Mouse (Mus musculus) embryonic facial prominence, embryonic 14.5 days (tissue): ENCODE results near the gene Ang6. TPM values are rescaled to one million over a fixed set of nuclear protein-coding genes. Genes with fewer than 3 reads are reported as not detected.
"Not testable (repeated sequence)": the region's sequence is repeated elsewhere in the genome, so short reads cannot be mapped to it uniquely, and the experiment has no call there.

Experiments used
- ATAC-seq: fragments of 200-750 bp; cut with Nextera tagmentation; 2 replicates; pipeline ENCODE4 v1.8.0; 2017; ENCODE audit warnings: low read depth, moderate number of reproducible peaks, moderate TSS enrichment
- DNase-seq: peaks from one replicate; pipeline ENCODE4 v3.0.0-alpha.2; 2015; ENCODE audit warnings: low spot score
- H3K27ac ChIP-seq: fragments of 300-500 bp; sonication (generic); replicated peaks from 2 replicates; pipeline ENCODE4 v1.5.1; 2014; ENCODE audit warnings: low read depth, mild to moderate bottlenecking, low read length, moderate library complexity
- H3K27me3 ChIP-seq: fragments of 300-500 bp; sonication (generic); replicated peaks from 2 replicates; pipeline ENCODE4 v1.6.1; 2014; ENCODE audit warnings: low read length; ENCODE audit not compliant: control insufficient read depth, insufficient read depth
- H3K36me3 ChIP-seq: fragments of 300-500 bp; sonication (generic); 2 replicates; pipeline ENCODE4 v1.6.1; 2014; ENCODE audit warnings: low read length, mixed read lengths; ENCODE audit not compliant: control insufficient read depth, insufficient read depth
- H3K4me1 ChIP-seq: fragments of 300-500 bp; sonication (generic); 2 replicates; pipeline ENCODE4 v1.6.1; 2014; ENCODE audit warnings: antibody characterized with exemption, low read length; ENCODE audit not compliant: control insufficient read depth, insufficient read depth
- H3K4me2 ChIP-seq: fragments of 300-500 bp; sonication (generic); 2 replicates; pipeline ENCODE4 v1.6.1; 2014; ENCODE audit warnings: low read depth, mild to moderate bottlenecking, low read length, moderate library complexity, mixed read lengths
- H3K4me3 ChIP-seq: fragments of 300-500 bp; sonication (generic); 2 replicates; pipeline ENCODE4 v1.5.1; 2014; ENCODE audit warnings: low read depth, mild to moderate bottlenecking, low read length
- H3K9ac ChIP-seq: fragments of 300-500 bp; sonication (generic); 2 replicates; pipeline ENCODE4 v1.6.1; 2014; ENCODE audit warnings: low read depth, mild to moderate bottlenecking, low read length, moderate library complexity, mixed read lengths
- H3K9me3 ChIP-seq: fragments of 300-500 bp; sonication (generic); 2 replicates; pipeline ENCODE4 v1.6.1; 2016; ENCODE audit warnings: low read length; ENCODE audit not compliant: control insufficient read depth
- WGBS: fragments of 180-500 bp; shearing (Covaris S2); extraction: QIAGEN DNeasy Blood & Tissue Kit; methylation state at CpG from one replicate; pipeline ENCODE4 v1.1.7; 2014; 5-methylcytosine and 5-hydroxymethylcytosine counted together
- polyA plus RNA-seq: library from polyadenylated mRNA; unstranded; fragments of >200 nt; fragmentation: Nextera tagmentation; extraction: Ambion mirVana; gene quantifications from 2 replicates; pipeline ENCODE4 v1.2.1, GENCODE M21; 2014

The Ang6 gene
- not detected in 2 replicates for polyA plus RNA-seq

GRCm38 (mm10) chr14:44002169-44002568 is at the start of gene Ang6:
Gene Ang6 (minus strand): TSS chr14:44002269.
- Histone ChIP-seq H3K27ac (no peak within 1 kb of the TSS), H3K27me3 (no peaks in the 10 kb centered on the region), H3K4me1 (no peaks in the 10 kb centered on the region), H3K4me2 (no peak within 1 kb of the TSS), H3K9me3 (no peaks in the 10 kb centered on the region), H3K4me3 (no peak within 1 kb of the TSS), H3K36me3 (no peaks in the 10 kb centered on the region), H3K9ac (no peak within 1 kb of the TSS)
- whole genome bisulfite sequencing: 82% methylated on average over 1 of the region's 1 CpGs
- DNase-seq (no peak), ATAC-seq (no peak)

GRCm38 (mm10) chr14:44046567-44046966 is 44.5 kb upstream of the Ang6 start:
- H3K36me3 ChIP-seq, H3K4me3 ChIP-seq, DNase-seq, ATAC-seq, H3K27ac ChIP-seq, H3K9me3 ChIP-seq, H3K4me1 ChIP-seq, H3K9ac ChIP-seq, H3K4me2 ChIP-seq, H3K27me3 ChIP-seq: not testable (repeated sequence)
- 90% methylated on average over 2 of the region's 2 CpGs for WGBS

- DNase-seq, H3K9me3 ChIP-seq, H3K4me2 ChIP-seq, H3K27ac ChIP-seq, H3K27me3 ChIP-seq, H3K9ac ChIP-seq, H3K4me1 ChIP-seq, ATAC-seq, H3K4me3 ChIP-seq, H3K36me3 ChIP-seq: not testable (repeated sequence)
- 81% methylated on average over 1 of the region's 3 CpGs for WGBS
Measured at GRCm38 (mm10) chr14:44031828-44032227, 29.8 kb upstream of the Ang6 start.

GRCm38 (mm10) chr14:44009686-44010085 is 7.6 kb upstream of the Ang6 start:
- H3K9me3 ChIP-seq, H3K36me3 ChIP-seq, H3K27ac ChIP-seq, H3K4me2 ChIP-seq, DNase-seq, H3K9ac ChIP-seq, H3K4me1 ChIP-seq, H3K4me3 ChIP-seq, H3K27me3 ChIP-seq: not testable (repeated sequence)
- peak; percentile 37; the same call in 1 of the 2 replicates for ATAC-seq
- WGBS: 21% methylated on average over 2 of the region's 2 CpGs

- WGBS: no CpG with 5 or more reads among the region's 1 CpGs
- H3K27me3 ChIP-seq, H3K9ac ChIP-seq, H3K4me2 ChIP-seq, H3K36me3 ChIP-seq, H3K27ac ChIP-seq, ATAC-seq, H3K4me1 ChIP-seq, DNase-seq, H3K9me3 ChIP-seq, H3K4me3 ChIP-seq: not testable (repeated sequence)
Measured at GRCm38 (mm10) chr14:44008021-44008420, 6.0 kb upstream of the Ang6 start.

- H3K4me2 ChIP-seq: no peak overlapping the region
- H3K9me3 ChIP-seq: no peaks in the 10 kb centered on the region
- no peak for DNase-seq
- ATAC-seq: no peak
- no peak overlapping the region for H3K27ac ChIP-seq
- H3K4me3 ChIP-seq: no peak overlapping the region
- H3K4me1 ChIP-seq: no peaks in the 10 kb centered on the region
- no peaks in the 10 kb centered on the region for H3K27me3 ChIP-seq
- no peaks in the 10 kb centered on the region for H3K36me3 ChIP-seq
- 93% methylated on average over 3 of the region's 3 CpGs for WGBS
- no peak overlapping the region for H3K9ac ChIP-seq
Measured at GRCm38 (mm10) chr14:44001600-44001999, 469 bp downstream of the Ang6 start.

- H3K27ac ChIP-seq, H3K27me3 ChIP-seq, H3K9me3 ChIP-seq, DNase-seq, H3K4me2 ChIP-seq, H3K4me1 ChIP-seq, H3K9ac ChIP-seq, ATAC-seq, H3K36me3 ChIP-seq, H3K4me3 ChIP-seq: not testable (repeated sequence)
- WGBS: 74% methylated on average over 2 of the region's 2 CpGs
Measured at GRCm38 (mm10) chr14:43998455-43999000, 3.5 kb downstream of the Ang6 start.

GRCm38 (mm10) chr14:43987404-43987803 is 14.7 kb downstream of the Ang6 start:
- H3K4me3 ChIP-seq, H3K36me3 ChIP-seq, H3K27me3 ChIP-seq, H3K4me1 ChIP-seq, H3K9ac ChIP-seq, H3K9me3 ChIP-seq, H3K4me2 ChIP-seq, ATAC-seq, H3K27ac ChIP-seq: not testable (repeated sequence)
- peak; percentile 50 for DNase-seq
- WGBS: 23% methylated on average over 5 of the region's 5 CpGs

GRCm38 (mm10) chr14:43986147-43986546 is 15.9 kb downstream of the Ang6 start:
- no peak for DNase-seq
- Histone ChIP-seq H3K36me3 (no peaks in the 10 kb centered on the region), H3K27ac (no peak overlapping the region), H3K4me1 (no peaks in the 10 kb centered on the region), H3K9me3 (no peaks in the 10 kb centered on the region), H3K27me3 (no peaks in the 10 kb centered on the region), H3K4me3 (no peak overlapping the region), H3K9ac (no peak overlapping the region), H3K4me2 (no peak overlapping the region)
- WGBS: 86% methylated on average over 2 of the region's 2 CpGs
- ATAC-seq: no peak
